Mouse (Mus musculus): ENCODE results near the gene Yipf1.

DNA sequence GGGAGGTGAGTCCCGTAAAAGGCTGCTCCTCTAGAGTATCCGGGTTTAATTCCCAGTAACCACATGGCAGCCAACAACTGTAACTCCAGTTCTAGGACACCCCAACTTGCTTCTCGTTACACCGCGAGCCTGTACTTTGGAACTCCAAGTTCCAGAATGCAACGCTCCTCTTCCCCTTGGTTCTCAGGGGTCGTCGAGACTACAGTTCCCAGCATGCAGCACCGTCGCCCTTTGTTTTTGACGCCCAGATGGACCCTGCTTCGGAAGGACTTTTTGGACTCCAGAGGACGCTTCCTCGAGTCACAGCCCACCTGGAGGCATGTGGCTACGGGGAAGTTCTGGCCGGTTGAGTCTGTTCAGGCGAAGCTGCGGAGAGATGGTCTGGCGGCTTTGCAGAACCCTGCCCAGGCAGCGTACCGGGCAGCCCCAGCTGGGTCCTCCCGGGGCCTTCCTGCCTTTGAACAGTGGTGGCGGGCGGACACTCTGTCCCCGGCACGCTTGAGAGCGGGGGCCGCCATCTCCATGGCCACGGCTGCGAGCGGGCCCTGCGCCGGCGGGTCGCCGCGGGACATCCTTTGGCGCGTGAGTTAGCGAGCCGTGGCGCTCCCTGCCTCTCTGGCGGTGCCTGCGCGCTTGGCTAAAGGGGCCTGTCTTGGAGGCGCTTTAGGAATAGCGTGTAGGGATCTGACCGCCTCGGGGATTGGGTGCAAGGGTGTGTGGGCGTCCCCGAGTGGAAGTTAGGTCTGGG, 53.6 kb downstream of the Yipf1 start, which contains the start of gene Ndc1:
- TF ChIP-seq POLR2A (IDR thresholded peaks at IDR 0.05; ENCODE audit: extremely low read depth, insufficient read depth, low read length) (no peak), CTCF (IDR thresholded peaks at IDR 0.05; ENCODE audit: low read depth, low read length) (no peak)
